Mouse (Mus musculus) stomach, embryonic 16.5 days (tissue): Measurements from ENCODE around the gene Neurl1a. TPM values are rescaled to one million over a fixed set of nuclear protein-coding genes. Genes with fewer than 3 reads are reported as not detected.
"Not testable (repeated sequence)": the region's sequence is repeated elsewhere in the genome, so short reads cannot be mapped to it uniquely, and the experiment has no call there.

Experiments used
- ATAC-seq: fragments of 200-750 bp; cut with Nextera tagmentation; 2 replicates; pipeline ENCODE4 v1.8.0; 2017; ENCODE audit warnings: moderate number of reproducible peaks, moderate TSS enrichment; ENCODE audit not compliant: insufficient read depth, low FRiP score
- H3K27ac ChIP-seq: fragments of 300-500 bp; sonication (generic); 2 replicates; pipeline ENCODE4 v1.5.1; 2014; ENCODE audit warnings: low read length
- H3K27me3 ChIP-seq: fragments of 300-500 bp; sonication (generic); 2 replicates; pipeline ENCODE4 v1.6.1; 2014; ENCODE audit warnings: low read length, control low read depth, mixed read lengths; ENCODE audit not compliant: control insufficient read depth, insufficient read depth
- H3K36me3 ChIP-seq: fragments of 300-500 bp; sonication (generic); 2 replicates; pipeline ENCODE4 v1.6.1; 2014; ENCODE audit warnings: low read length; ENCODE audit not compliant: control insufficient read depth, insufficient read depth
- H3K4me1 ChIP-seq: fragments of 300-500 bp; sonication (generic); 2 replicates; pipeline ENCODE4 v1.6.1; 2014; ENCODE audit warnings: low read length, control low read depth, mixed read lengths; ENCODE audit not compliant: control insufficient read depth, insufficient read depth
- H3K4me2 ChIP-seq: fragments of 300-500 bp; sonication (generic); 2 replicates; pipeline ENCODE4 v1.6.1; 2014; ENCODE audit warnings: low read depth, low read length, mixed read lengths
- H3K4me3 ChIP-seq: fragments of 300-500 bp; sonication (generic); replicated peaks from 2 replicates; pipeline ENCODE4 v1.5.1; 2014; ENCODE audit warnings: mild to moderate bottlenecking, low read length
- H3K9ac ChIP-seq: fragments of 300-500 bp; sonication (generic); 2 replicates; pipeline ENCODE4 v1.6.1; 2014; ENCODE audit warnings: low read length
- H3K9me3 ChIP-seq: fragments of 300-500 bp; sonication (generic); replicated peaks from 2 replicates; pipeline ENCODE4 v1.6.1; 2016; ENCODE audit warnings: low read length, control low read depth; ENCODE audit not compliant: control insufficient read depth
- WGBS: fragments of 180-500 bp; shearing (Covaris S2); extraction: QIAGEN DNeasy Blood & Tissue Kit; methylation state at CpG from one replicate; pipeline ENCODE4 v1.1.7; 2014; 5-methylcytosine and 5-hydroxymethylcytosine counted together
- polyA plus RNA-seq: library from polyadenylated mRNA; unstranded; fragments of >200 nt; fragmentation: Nextera tagmentation; extraction: Ambion mirVana; gene quantifications from 2 replicates; pipeline ENCODE4 v1.2.1, GENCODE M21; 2015

Gene Neurl1a
- polyA plus RNA-seq, 1 experiment from 2014 or later: 6.8 TPM

- H3K4me2 ChIP-seq, H3K9ac ChIP-seq, H3K36me3 ChIP-seq, H3K4me3 ChIP-seq, ATAC-seq, H3K9me3 ChIP-seq, H3K27me3 ChIP-seq, H3K27ac ChIP-seq: not testable (repeated sequence)
- H3K4me1 ChIP-seq: peaks cover 12% of the 10 kb centered on the region
- 26% methylated on average over 7 of the region's 7 CpGs for WGBS
Measured at GRCm38 (mm10) chr19:47139611-47140010, 39.0 kb upstream of the Neurl1a start.

GRCm38 (mm10) chr19:47142438-47142837 lies 36.2 kb upstream of the Neurl1a start:
- Histone ChIP-seq H3K4me3 (no peak overlapping the region), H3K9me3 (no peaks in the 10 kb centered on the region), H3K9ac (no peak overlapping the region), H3K36me3 (no peaks in the 10 kb centered on the region), H3K4me2 (no peak overlapping the region), H3K4me1 (peaks cover 4% of the 10 kb centered on the region), H3K27ac (no peak overlapping the region), H3K27me3 (no peaks in the 10 kb centered on the region)
- 77% methylated on average over 6 of the region's 6 CpGs for WGBS
- no peak for ATAC-seq

DNA sequence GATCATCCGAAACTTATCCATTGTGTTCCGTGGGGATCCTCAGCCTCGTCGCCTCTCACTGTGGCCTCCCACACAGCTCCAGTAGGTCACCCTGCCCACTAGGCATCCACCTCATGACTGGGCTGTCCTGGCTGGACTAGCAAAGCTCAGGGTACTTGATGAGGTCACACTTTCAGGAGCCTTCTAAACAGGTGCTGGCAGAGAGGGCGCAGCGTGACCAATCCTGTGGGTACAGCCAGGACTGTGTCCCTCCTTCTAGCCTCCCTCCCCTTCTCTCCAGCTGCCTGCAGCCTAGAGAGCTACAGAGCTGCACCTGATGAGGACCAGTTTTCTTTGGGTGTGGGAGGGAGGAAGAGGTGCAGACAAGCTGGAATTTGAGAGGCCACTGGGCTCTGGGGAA lies 34.5 kb upstream of the Neurl1a start, which contains the start of gene Calhm1:
Calhm1 (minus strand) TSS at position 101 of the 400 bp plus-strand sequence.
- Histone ChIP-seq H3K27me3 (no peaks in the 10 kb centered on the region), H3K9ac (no peak within 1 kb of the TSS), H3K27ac (no peak within 1 kb of the TSS), H3K4me3 (no peak within 1 kb of the TSS), H3K36me3 (no peaks in the 10 kb centered on the region), H3K4me1 (no peaks in the 10 kb centered on the region), H3K9me3 (no peaks in the 10 kb centered on the region), H3K4me2 (no peak within 1 kb of the TSS)
- no peak for ATAC-seq
- WGBS: 94% methylated on average over 6 of the region's 6 CpGs

GRCm38 (mm10) chr19:47148267-47148847 lies 30.3 kb upstream of the Neurl1a start:
- H3K9ac ChIP-seq: no peak overlapping the region; the same call in 1 of the 2 replicates
- no peaks in the 10 kb centered on the region for H3K4me1 ChIP-seq
- H3K9me3 ChIP-seq: no peaks in the 10 kb centered on the region
- no peak for ATAC-seq
- no peak overlapping the region for H3K27ac ChIP-seq
- no peaks in the 10 kb centered on the region; the same call in 1 of the 2 replicates for H3K27me3 ChIP-seq
- WGBS: 62% methylated on average over 5 of the region's 5 CpGs
- H3K4me3 ChIP-seq: no peak overlapping the region
- H3K36me3 ChIP-seq: no peaks in the 10 kb centered on the region
- no peak overlapping the region for H3K4me2 ChIP-seq

DNA sequence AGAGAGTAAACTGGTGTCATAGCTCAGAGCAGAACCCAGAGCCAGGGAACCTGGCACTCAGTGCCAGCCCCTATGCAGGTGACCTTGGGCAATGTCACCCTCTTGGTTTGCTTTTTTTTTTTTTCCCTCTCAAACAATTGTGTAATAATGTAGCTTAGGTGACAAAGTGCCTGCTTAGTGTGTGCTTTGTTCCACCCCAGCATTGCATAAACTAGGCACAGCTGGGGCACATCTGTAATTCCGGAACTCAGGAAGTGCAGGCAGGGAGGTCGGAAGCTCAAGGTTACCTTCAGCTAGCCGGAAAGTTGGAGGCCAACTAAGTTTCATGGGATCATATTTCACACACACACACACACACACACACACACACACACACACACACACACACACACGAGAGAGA lies 28.8 kb upstream of the Neurl1a start:
- ATAC-seq: no peak
- no peak overlapping the region for H3K4me2 ChIP-seq
- 24% methylated on average over 4 of the region's 4 CpGs for WGBS

GRCm38 (mm10) chr19:47151332-47152061 lies 27.1 kb upstream of the Neurl1a start:
- H3K4me3 ChIP-seq: peak overlapping the region; percentile 27; the same call in 1 of the 2 replicates
- no peaks in the 10 kb centered on the region for H3K9me3 ChIP-seq
- 0 out of 2 replicates have a peak, but pooled peaks have one; percentile 21 for ATAC-seq
- no peaks in the 10 kb centered on the region for H3K4me1 ChIP-seq
- 0 out of 2 replicates have a peak overlapping the region, but pooled peaks have one; percentile 36 for H3K9ac ChIP-seq
- H3K27me3 ChIP-seq: no peaks in the 10 kb centered on the region; the same call in 1 of the 2 replicates
- peak overlapping the region; percentile 34 for H3K4me2 ChIP-seq
- WGBS: 16% methylated on average over 32 of the region's 32 CpGs
- H3K27ac ChIP-seq: no peak overlapping the region
- no peaks in the 10 kb centered on the region for H3K36me3 ChIP-seq

More for the DNA sequence above, 28.8 kb upstream of the Neurl1a start:
- no peak overlapping the region for H3K4me3 ChIP-seq
- no peak overlapping the region for H3K9ac ChIP-seq
- no peaks in the 10 kb centered on the region; the same call in 1 of the 2 replicates for H3K27me3 ChIP-seq
- no peaks in the 10 kb centered on the region for H3K36me3 ChIP-seq
- no peak overlapping the region for H3K27ac ChIP-seq
- H3K9me3 ChIP-seq: no peaks in the 10 kb centered on the region
- H3K4me1 ChIP-seq: no peaks in the 10 kb centered on the region

DNA sequence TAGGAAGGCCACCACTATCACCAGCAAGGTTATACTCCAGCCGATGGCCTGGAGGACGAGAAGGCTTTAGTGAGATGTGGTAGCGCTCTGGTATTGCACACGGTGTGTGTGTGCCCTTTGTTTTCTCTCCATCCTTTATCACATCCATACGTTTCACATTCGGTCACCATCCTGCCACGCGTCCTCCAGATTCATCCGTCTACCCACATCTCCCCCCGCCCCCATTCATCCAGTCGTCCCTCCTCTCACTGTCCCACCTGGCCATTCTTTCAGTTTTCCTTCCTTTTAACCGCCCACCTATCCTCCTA lies 26.6 kb upstream of the Neurl1a start:
- ATAC-seq: no peak

DNA sequence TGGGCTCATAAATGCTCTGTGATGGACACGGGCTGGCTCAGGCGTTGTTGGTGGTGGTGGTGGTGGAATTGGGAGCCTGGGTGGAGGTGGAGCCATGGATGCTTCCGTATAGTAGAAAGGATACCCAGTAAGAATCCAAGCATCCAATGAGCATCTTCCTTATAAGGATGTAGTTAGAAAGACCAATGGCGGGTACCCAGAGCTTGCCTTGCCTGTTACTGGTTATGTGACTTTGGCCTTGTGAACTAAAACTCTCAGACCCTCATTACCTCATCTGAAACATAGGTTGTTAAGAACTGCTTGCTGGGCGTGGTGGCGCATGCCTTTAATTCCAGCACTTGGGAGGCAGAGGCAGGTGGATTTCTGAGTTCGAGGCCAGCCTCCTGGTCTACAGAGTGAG lies 24.9 kb upstream of the Neurl1a start:
- ATAC-seq: no peak
- H3K4me3 ChIP-seq: no peak overlapping the region
- 87% methylated on average over 7 of the region's 7 CpGs for WGBS
- no peak overlapping the region for H3K4me2 ChIP-seq
- H3K4me1 ChIP-seq: no peaks in the 10 kb centered on the region
- no peaks in the 10 kb centered on the region for H3K9me3 ChIP-seq
- H3K9ac ChIP-seq: no peak overlapping the region
- H3K27ac ChIP-seq: no peak overlapping the region
- no peaks in the 10 kb centered on the region for H3K36me3 ChIP-seq
- H3K27me3 ChIP-seq: no peaks in the 10 kb centered on the region; the same call in 1 of the 2 replicates

More for the DNA sequence above, 26.6 kb upstream of the Neurl1a start:
- Histone ChIP-seq H3K4me2 (peak overlapping the region; percentile 34; the same call in 1 of the 2 replicates), H3K9me3 (no peaks in the 10 kb centered on the region), H3K4me3 (0 out of 2 replicates have a peak overlapping the region, but pooled peaks have one; percentile 27), H3K4me1 (no peaks in the 10 kb centered on the region), H3K36me3 (no peaks in the 10 kb centered on the region), H3K27me3 (no peaks in the 10 kb centered on the region; the same call in 1 of the 2 replicates), H3K9ac (no peak overlapping the region), H3K27ac (no peak overlapping the region)
- 63% methylated on average over 12 of the region's 12 CpGs for WGBS

DNA sequence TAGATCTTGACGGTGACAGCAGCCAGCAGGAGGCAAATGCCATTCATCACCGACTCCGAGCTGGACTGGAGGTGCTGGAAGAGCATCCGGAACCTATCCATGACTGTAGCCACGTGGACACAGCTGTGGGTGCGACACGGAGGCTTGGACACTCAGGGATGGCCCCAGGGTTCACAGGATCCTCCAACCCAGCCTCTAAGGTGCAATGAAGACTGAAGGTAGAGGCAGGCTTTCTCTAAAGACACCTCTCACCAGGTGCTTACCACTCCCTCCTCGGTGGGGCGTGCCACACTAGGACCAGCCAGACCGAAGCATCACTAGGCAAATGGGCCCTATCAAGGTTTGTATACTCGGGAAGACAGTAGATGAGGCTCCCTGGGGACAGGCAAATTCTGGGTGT lies 21.0 kb upstream of the Neurl1a start, which contains the start of gene Calhm3:
Calhm3 (minus strand) TSS at position 101 of the 400 bp plus-strand sequence.
- Histone ChIP-seq H3K4me3 (no peak within 1 kb of the TSS), H3K4me1 (no peaks in the 10 kb centered on the region), H3K36me3 (no peaks in the 10 kb centered on the region), H3K9ac (no peak within 1 kb of the TSS), H3K27me3 (no peaks in the 10 kb centered on the region), H3K4me2 (no peak within 1 kb of the TSS), H3K9me3 (no peaks in the 10 kb centered on the region), H3K27ac (no peak within 1 kb of the TSS)
- WGBS: 75% methylated on average over 11 of the region's 11 CpGs
- ATAC-seq: no peak
